Mouse (Mus musculus) kidney, adult 2 months (tissue): ENCODE results near the gene Ralgps1.

ENCODE experiments used
- CTCF ChIP-seq: fragments of 200-500 bp; conservative IDR thresholded peaks from 2 replicates; pipeline ENCODE4 v1.5.1; 2011; ENCODE audit warnings: low read depth, mild to moderate bottlenecking, control low read depth, low read length, moderate library complexity, mixed read lengths; ENCODE audit not compliant: insufficient read depth, insufficient read length
- POLR2A ChIP-seq: fragments of 200-500 bp; IDR thresholded peaks from one replicate; pipeline ENCODE4 v1.6.1; 2011; ENCODE audit warnings: low read depth, low read length, control low read depth

DNA sequence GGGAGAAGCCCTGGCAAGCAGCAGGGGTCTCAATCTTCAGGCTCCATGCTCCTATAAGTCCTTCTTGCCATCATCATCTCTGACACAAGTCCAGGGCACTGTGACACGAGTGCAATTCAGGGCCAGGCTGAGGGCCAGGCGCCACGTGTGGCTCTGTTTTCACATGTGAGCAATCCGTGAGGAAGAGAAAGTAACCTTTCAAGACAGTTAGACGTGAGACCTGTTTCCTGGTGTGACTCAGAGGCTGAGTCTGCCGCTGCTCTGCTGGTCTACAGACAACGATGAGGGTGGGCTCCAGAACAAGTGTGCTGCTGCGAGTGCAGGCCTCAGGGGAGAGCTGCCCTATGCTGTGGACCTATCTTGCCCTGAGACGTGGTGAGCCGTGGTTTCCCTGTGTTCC lies 198.2 kb downstream of the Ralgps1 start:
- no peak for TF ChIP-seq POLR2A
- no peak for TF ChIP-seq CTCF
